Mouse (Mus musculus): ENCODE measurements around the gene Rufy1.

Gene Rufy1

DNA sequence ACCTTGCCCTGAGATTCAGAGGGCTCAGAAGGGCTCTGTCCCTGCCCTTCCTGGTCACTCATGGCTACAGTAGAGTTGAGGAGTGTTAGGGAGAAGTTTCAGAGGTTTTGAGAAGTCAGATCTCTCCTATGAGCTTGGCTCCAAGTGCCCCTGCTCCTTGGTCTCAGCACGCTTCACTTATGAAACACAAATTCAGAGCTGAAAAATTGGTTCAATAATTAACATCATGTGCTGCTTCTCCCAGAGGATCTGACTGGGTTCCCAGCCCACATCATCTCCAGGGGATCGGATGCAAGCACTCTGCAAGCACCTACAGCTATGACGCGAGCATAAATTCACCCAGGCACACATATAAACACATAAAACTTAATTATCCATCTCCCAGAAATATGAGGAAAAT, 4.9 kb downstream of the Rufy1 start:
- DNase-seq (ENCODE audit: low spot score), result no peak

DNA sequence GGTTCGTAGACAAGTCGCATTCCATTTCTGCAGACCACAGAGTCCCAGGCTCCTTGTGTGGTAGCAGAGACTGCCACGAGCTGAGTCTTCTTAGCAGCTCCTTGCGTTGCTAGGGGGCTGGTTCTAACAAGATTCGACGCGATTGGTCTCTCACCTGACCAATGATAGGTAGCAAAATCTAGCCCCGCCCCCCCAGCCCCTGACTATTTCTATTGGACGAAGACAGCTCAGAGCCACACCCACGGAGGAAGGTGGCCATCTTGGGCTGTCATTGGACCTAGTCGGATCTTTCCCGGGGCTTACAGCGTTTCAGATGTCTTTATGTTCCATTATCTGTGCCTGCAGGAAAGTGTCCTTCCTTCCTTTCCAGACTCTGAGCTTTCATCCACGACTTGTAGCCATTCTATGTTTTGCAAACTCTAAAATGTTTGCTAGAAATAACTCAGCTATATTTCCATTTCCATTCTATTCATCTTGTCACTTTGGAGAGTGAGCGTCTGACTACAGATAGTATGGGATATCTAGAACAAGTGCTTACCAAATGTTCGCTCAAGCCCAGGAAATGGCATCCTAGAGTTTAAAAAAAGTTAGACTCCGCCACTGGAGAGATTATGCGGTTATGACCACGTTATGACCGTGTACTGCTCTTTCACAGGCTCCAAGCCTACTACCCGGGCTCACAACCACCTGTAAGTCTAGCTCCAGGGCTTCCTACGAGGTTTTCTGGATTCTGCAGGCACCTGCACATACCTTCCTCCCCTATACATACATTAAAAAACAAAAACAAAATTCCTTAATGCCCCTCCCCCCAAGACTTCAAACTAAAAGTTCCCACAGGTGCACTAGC, 8.8 kb downstream of the Rufy1 start:
- no peak for DNase-seq (ENCODE audit: low spot score)

DNA sequence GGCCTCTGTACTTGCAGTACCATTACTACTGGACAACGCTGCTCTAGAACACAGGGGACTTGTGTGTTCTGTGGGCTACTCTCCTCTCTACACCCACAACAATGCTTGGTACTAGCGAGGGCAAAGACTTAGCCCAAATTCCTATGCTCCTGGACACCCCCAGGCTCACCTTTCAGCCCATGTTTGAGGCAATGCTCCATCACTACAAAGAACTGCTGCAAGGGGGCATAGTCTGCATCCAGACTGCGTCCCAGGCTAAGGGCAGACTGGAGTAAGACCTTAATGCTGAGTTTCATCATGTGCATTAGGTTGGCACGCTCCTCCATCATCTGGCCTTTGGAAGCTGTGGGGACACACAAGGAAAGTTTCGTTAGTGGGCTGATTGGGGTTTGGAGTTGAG, 9.5 kb downstream of the Rufy1 start:
- no peak for DNase-seq (ENCODE audit: low spot score)

DNA sequence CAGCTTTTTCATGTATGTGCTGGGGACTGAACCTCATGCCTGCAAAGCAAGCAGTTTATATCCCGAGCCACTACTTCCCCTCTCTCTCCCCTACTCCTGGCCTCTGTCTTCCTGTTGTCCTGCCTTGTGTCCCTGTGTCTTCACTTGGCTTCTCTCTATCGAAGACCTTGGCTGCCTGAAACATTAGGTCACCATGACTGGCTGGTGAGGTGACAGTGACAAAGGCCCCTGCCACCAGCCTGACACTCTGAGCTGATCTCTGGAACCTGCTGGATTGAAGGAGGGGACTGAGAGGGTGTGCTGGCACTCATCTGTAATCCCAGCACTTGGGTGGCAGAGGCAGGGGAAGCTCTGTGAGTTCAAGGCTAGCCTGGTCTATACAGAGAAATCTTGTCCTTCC, 13.1 kb downstream of the Rufy1 start:
- no peak for DNase-seq (ENCODE audit: low spot score)

DNA sequence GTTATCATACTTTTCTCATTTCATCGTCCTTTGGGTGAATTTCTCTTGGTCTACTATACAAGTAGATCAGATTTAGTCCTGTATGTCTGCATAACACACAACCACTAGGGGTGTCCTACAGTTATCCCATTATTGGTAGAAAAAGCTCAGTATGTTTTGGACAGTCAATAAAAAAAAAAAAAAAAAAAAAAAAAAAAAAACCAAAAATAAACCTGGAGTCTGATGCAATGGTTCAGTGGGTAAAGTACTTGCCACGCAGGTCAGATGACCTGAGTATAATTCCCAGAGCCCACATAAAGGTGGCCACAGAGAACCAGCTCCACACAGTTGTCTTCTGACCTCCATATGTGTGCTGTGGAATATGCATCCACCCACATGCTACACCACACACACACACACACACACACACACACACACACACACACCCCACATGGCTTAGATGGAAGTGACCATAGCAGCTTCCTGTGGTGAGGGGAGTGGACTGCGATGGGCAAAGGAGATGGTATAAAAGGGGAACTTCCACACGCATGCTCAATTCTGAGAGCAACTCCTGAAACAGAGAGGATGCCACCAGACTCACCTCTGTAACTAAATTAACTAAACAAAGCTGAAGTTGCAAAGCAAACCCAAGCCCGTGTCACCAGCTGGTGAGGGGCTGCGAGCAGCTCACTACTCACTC, 15.2 kb downstream of the Rufy1 start:
- no peak for DNase-seq (ENCODE audit: low spot score)

DNA sequence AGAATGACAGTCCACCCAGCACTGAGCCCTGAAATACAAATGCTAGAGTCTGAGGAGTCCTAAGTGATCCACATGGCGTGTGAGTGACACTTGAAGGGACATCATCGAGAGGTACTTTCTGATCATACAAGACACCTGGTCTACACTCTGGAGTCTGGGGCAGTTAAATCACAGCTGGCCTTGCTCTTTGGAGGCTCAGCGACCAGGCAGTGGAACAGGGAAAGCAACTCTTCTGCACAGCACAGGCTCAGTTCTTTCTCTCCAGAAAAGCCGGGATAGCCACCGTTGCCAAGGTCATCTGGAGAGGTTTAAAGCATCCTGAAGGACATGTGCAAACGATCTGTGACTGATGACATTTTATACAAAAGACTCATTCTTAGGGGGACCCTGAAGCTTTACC, 23.7 kb downstream of the Rufy1 start:
- DNase-seq (ENCODE audit: low spot score), result no peak

DNA sequence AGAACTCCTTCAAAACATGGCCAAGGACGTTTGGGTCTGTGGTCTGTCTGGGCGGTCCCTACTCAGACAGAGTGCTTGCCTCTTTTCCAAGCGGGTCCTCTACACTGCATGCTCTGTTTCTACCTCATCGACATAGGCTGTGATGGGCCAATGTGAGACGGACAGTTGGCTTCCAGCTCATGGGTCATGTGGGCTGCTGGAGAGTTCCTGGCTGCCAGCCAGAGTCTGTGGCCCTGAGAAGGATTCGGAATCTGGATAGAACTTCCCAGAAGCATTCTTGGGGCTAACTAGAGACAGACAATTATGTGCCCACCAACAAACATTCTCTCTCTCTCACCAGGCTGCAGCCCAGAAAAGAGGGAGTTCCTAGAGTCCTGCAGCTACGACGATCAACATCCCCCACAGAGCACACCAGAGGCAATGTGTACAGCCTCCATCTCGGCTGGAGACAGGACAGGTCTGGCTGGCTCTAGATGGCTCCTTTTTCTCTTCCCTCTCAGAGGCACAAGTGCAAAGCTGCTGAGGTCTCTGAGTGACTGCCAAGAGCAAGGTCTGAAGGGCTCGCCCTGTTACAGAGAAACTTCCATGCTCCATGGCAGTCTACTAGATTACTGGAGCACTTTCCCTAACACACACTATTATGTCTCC, 27.4 kb downstream of the Rufy1 start:
- DNase-seq (ENCODE audit: low spot score), result no peak

DNA sequence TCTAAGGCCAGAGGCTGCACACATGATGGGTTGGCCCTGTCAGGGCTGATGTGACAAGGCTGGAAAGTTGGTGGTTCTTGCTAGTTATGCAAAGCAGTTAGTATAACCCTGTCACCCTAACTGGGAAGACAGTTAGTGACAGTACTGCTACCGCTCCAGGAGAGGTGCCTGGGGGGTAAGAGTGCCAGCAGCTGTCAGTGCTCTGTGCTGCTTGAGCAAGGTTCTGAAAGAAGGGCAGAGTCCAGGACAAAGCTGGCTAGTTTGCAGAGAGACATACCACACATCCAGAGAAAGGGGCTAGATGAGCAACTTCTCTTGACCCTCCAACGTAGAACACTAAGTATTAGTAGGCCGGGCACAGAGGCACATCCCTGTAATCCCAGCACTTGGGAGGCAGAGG, 28.4 kb downstream of the Rufy1 start:
- DNase-seq (ENCODE audit: low spot score), result no peak

DNA sequence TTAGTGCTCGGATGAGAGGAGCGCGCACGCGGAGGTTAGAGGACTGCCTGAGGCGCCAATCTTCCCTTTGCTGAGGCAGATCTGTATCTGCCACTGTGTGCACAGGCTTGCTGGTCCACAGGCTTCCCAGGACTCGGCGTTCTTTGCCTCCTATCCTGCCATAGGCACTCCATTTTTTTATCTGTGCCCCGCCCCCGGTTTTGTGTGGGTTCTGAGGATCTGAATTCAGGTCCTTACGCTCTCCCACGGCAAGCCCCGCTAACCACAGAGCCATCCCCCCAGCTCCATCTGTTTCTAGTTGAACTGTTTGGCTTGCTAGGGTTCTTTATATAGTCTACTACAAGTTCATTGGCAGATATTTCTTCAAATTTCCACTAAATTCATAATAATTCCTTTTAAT, 32.1 kb downstream of the Rufy1 start:
- DNase-seq (ENCODE audit: low spot score), result no peak

DNA sequence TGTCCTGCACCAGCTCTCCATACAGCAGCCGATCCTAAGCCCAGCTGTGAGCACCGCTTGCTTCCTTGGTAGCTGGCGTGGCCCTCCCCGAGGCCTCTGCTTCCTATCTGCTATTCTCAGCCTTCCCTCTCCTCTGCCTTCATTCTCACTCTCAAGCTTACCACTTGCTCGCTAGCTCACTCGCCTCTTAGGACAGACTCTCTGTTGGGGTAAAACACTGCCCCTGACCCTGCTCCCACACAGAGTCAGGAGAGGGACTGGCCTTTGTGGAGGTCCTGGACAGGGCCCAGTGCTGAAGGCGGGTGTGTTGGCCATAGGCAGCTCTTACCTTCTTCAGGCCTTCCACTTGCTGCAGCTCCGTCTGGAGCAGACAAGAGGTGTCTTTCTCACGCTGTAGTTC, 33.6 kb downstream of the Rufy1 start:
- no peak for DNase-seq (ENCODE audit: low spot score)

DNA sequence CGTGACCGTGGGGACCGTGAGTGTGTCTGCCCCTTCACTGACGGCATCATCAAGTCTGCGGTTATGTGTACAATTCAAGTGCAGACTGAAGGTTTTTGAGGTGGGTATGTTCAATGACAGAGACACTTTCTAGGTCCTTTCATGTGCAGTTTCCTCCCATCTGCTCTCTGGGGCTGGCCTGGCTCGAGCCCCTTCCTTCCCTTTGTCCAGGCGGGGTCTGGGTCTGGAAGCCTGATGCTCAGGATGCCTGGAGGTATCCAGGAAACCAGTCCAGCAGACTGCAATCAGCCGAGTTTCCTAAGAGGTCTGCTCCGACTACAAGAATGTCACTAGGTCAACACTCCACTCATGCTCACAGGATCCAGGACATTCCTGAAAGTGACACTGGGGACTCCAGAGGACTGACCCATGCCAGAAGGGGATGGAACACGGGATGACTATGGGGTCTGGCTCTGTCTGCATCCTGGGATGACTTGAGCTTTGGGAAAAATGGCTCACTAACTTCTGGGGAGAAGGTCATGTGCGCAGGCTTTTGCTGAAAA, 34.1 kb downstream of the Rufy1 start:
- no peak for DNase-seq (ENCODE audit: low spot score)

DNA sequence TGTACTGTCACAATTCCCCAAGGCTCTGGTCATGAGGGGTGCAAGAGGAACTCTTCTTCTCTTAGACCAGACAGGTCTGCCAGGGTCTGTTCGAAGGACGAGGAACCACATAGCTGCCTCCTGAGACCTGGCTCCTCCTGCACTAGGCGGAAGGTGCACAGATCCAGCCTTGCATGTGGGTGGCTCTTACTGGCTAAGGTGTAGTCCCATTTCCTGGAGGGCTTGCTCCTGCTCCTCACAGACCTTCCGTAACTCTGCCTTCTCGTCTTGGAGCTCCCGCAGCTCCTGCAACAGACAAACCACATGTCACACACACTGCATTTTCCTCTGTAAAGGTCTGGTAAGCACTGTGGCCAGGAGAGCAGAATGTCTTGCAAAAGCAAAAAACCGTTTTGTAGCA, 36.2 kb downstream of the Rufy1 start:
- no peak for DNase-seq (ENCODE audit: low spot score)

DNA sequence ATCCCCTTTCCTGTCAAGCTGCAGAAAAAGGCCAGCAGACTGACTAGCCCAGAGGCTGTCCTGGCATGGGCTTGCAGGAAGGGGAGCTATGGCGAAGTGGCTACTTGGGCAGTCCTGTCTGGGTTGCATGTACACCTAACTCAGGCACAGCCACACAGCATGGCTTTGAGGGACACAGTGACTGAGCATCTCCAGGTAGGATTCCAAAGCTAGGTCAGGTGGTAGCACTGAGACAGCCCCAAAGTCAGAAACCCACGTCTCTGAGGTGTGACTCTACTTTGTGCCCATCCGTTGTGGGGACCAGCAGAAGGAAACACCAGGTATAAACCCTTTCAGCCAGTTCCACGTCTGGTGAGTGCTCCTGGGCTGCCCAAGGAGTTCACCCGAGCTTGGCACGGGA, 37.6 kb downstream of the Rufy1 start:
- no peak for DNase-seq (ENCODE audit: low spot score)

DNA sequence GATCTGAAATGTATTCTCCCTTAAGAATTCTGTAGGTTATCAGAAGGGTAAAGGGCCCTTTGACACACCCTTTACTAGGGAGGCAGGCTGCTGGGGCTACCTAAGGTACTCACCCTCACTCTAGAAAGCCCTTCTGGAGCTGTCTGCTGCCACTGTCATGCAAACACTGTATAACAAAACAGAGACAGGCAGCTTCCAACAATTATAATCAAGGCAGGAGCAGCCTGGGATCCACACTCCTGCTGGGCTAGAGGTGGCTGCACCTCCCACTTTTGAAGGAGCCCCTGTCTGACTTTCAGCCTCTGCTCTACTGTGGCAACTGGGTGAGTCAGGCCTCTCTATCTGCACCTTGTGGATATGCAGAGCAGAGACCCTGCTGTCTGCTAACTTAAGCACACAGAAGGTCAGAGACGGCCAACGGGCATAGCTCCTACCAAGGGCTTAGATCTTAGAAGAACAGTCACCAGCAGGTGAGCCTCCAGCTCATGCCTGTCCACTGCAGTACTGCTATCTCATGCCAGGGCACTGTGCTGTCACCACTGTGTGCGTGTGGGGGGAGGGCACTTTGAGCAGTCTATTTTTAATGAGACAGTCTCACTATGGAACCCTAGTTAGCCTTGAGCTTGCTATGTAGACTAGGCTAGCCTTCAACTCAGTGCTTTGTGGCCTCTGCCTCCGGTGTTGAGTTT, 39.5 kb downstream of the Rufy1 start:
- DNase-seq (ENCODE audit: low spot score), result no peak

DNA sequence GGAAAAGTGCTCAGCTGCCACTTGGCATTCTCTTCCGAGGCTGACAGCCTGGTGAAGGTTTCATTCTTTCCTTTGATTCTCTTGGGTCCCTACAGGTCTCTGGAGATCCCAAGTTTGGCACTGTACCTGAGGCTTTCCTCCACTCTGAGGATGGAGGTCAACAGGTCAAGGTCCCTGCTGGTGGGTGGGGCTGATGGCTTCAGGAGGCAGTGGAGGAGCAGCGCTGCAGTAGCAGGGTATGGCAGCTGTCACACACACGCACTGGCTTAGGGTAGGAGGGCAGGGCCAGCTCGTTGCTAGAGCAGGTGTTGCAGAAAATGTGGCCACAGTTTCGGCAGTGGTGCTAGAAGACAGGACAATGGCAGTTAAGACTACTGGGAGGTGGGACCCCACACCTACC, 41.3 kb downstream of the Rufy1 start:
- no peak for DNase-seq (ENCODE audit: low spot score)

DNA sequence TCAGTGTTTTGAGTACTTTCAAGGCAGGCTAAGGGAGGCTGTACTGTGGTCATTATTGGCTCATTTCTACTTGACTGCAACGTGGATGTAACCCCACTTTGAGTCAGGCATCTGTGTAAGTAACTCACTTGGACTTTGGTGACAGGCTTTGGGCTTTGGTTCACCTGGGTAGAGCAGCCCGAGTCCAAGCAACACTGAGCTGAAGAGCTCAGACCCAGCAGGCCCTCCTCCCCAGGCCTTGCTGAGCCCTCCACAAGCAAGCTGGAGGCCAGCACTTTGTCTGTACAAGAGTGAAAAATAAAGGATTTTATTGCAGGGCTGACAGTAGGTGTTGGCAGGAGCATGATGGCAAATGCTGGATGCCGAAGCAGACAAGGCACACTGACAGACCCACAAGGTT, 41.9 kb downstream of the Rufy1 start:
- DNase-seq (ENCODE audit: low spot score), result no peak

DNA sequence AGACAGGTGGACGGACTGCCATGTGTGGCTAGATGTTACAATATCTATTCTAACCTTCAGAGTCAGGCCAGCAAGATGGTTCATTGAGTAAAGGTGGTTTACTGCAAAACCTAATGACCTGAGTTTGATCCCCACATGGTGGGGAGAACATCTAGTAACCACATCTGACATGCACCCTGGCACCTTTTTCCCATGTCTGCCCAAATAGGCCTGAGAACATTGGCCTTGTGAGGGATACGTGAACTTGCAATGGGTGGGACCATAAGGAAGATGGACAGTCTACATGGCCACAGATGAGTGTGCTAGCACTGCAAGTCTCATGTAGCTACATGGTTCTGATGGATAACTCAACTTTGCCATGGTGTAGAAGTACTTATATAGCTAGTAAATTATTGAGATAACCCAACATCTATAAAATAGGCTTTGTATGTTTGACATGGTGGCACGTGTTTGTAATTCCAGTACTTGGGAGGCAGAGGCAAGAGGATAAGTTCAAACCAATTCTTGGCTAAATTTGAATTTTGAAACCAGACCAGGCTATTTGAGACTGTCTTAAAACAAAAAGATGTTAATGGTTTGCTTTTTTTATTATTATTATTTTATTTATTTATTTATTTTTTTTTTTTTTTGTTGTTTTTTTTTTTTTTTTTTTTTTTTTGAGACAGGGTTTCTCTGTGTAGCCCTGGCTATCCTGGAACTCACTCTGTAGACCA, 42.6 kb downstream of the Rufy1 start:
- DNase-seq (ENCODE audit: low spot score), result no peak

DNA sequence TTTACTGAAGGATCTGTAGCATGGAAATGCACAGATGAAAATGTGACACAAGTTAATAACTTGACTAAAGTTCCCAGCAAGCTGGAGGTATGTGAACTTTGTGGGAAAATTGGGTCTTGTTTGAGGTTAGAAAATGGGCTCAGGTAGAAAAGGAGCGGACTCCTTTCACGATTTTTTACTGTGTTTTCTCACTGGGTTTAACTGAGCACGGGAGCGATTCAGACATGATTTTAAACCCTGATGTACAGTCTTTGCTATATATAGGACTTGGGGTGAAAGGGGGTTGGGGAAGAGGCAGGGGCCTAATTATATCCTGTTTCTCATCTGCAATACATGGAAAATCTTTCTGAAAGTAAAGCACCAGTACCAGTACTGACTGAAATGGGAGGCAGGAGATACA, 43.2 kb downstream of the Rufy1 start:
- no peak for DNase-seq (ENCODE audit: low spot score)

DNA sequence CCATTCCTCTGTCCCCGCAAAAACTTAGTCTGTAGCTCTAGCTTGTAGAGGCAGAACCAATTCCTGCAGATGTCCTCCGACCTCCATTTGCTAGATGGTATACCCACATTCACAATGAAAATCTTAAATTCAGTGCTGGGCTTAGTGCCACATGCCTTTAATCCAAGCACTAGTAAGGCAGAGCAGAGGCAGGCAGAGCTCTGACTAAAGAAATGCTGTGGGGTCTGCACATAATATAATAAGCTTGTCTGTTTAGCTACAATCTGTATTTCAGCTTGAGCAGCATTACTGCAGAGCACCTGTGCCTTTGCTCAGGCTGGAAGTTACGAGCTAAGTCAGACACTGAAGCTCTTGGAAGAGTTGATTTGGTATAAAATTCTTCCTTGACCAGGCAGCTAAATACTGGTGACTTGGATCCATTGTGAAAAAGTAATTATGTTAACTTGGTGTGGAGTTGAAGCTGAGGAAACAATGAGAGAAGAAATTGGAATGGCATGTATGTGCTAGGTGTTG, 43.7 kb downstream of the Rufy1 start:
- DNase-seq (ENCODE audit: low spot score), result no peak

DNA sequence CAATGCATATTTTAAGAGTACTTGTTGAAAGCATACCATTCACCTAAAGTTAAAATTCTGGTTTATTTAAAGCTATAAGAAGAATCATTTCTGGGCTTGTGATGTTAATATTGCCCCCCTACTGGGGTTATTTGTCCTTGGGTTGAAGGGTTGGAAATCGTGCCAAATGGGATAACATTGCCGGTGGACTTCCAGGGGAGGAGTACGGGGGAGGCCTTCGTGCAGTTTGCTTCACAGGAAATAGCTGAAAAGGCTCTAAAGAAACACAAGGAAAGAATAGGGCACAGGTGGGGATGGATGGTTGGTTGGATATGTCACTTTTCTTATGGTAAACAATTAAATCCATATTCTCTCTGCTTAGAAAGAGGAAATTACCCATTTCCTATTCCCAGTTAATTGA, 49.6 kb downstream of the Rufy1 start:
- no peak for DNase-seq (ENCODE audit: low spot score)

DNA sequence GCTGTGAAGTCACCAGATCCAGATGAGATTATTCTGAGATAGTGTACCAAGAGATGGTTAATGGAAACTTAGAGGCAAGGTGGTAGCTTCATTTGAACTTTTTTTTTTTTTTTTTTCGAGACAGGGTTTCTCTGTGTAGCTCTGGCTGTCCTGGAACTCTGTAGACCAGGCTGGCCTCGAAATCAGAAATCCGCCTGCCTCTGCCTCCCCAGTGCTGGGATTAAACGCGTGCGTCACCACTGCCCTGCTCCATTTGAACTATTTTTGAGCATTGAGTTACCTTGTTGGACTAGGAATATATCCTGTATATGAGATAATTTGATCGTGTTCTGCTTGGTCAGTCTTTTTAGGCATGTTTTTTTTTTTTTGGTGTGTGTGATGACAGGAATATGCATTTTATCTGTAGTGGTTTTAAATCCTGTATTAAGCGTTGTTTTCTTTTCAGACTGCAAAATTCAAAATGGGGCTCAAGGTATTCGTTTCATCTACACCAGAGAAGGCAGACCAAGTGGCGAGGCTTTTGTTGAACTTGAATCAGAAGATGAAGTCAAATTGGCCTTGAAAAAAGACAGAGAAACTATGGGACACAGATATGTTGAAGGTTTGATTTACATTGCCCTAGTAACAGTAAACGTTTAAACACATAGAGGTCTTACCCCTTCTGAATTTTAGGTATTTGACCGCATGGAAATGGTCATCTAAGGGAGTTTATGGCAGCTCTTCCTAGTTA, 51.7 kb downstream of the Rufy1 start:
- DNase-seq (ENCODE audit: low spot score), result no peak
